Mouse (Mus musculus) kidney, postnatal 0 days (tissue): Measurements from ENCODE around the gene Pard3. TPM values are rescaled to one million over a fixed set of nuclear protein-coding genes. Genes with fewer than 3 reads are reported as not detected.

ENCODE experiments used
- ATAC-seq: fragments of 200-750 bp; cut with Nextera tagmentation; replicated peaks from 2 replicates; pipeline ENCODE4 v1.8.0; 2017; ENCODE audit warnings: low read depth, moderate number of reproducible peaks, moderate TSS enrichment, moderate library complexity; ENCODE audit not compliant: low FRiP score
- DNase-seq: peaks from one replicate; pipeline ENCODE4 v3.0.0-alpha.2; 2016; ENCODE audit warnings: low spot score
- H3K27ac ChIP-seq: fragments of 300-500 bp; sonication (generic); 2 replicates; pipeline ENCODE4 v1.5.1; 2014; ENCODE audit warnings: mild to moderate bottlenecking
- H3K27me3 ChIP-seq: fragments of 300-500 bp; sonication (generic); 2 replicates; pipeline ENCODE4 v1.6.1; 2014; ENCODE audit warnings: low read length, mixed read lengths; ENCODE audit not compliant: insufficient read depth
- H3K36me3 ChIP-seq: fragments of 300-500 bp; sonication (generic); 2 replicates; pipeline ENCODE4 v1.6.1; 2014; ENCODE audit warnings: low read length, mixed read lengths; ENCODE audit not compliant: insufficient read depth
- H3K4me1 ChIP-seq: fragments of 300-500 bp; sonication (generic); replicated peaks from 2 replicates; pipeline ENCODE4 v1.6.1; 2014; ENCODE audit warnings: antibody characterized with exemption, low read length, mixed read lengths; ENCODE audit not compliant: insufficient read depth
- H3K4me2 ChIP-seq: fragments of 300-500 bp; sonication (generic); 2 replicates; pipeline ENCODE4 v1.6.1; 2014; ENCODE audit warnings: mild to moderate bottlenecking, low read length, moderate library complexity, mixed read lengths
- H3K4me3 ChIP-seq: fragments of 300-500 bp; sonication (generic); replicated peaks from 2 replicates; pipeline ENCODE4 v1.5.1; 2014; ENCODE audit warnings: low read depth, low read length
- H3K9ac ChIP-seq: fragments of 300-500 bp; sonication (generic); 2 replicates; pipeline ENCODE4 v1.6.1; 2014; ENCODE audit warnings: low read depth, low read length
- H3K9me3 ChIP-seq: fragments of 300-500 bp; sonication (generic); replicated peaks from 2 replicates; pipeline ENCODE4 v1.6.1; 2016; ENCODE audit warnings: low read length, inconsistent platforms, mixed read lengths
- CTCF ChIP-seq: IDR thresholded peaks from 2 replicates; pipeline ENCODE4 v1.5.1; 2016; ENCODE audit warnings: antibody characterized with exemption, low read depth, mild to moderate bottlenecking, moderate library complexity
- whole genome bisulfite sequencing: fragments of 180-500 bp; shearing (Covaris S2); extraction: QIAGEN DNeasy Blood & Tissue Kit; methylation state at CpG from one replicate; pipeline ENCODE4 v1.1.7; 2014; 5-methylcytosine and 5-hydroxymethylcytosine counted together
- polyA plus RNA-seq: library from polyadenylated mRNA; unstranded; fragments of >200 nt; fragmentation: Nextera tagmentation; extraction: Ambion mirVana; gene quantifications from 2 replicates; pipeline ENCODE4 v1.2.1, GENCODE M21; 2015

Pard3 gene
- polyA plus RNA-seq, 1 experiment from 2014 or later, result 23.1 TPM

- H3K9me3 ChIP-seq, result no peaks in the 10 kb centered on the region
- TF ChIP-seq CTCF, result no peak
- 64% methylated on average over 5 of the region's 5 CpGs for WGBS
- no peak overlapping the region for H3K9ac ChIP-seq
- no peak overlapping the region for H3K4me2 ChIP-seq
- H3K4me3 ChIP-seq, result no peak overlapping the region
- ATAC-seq (no peak), DNase-seq (no peak)
- no peaks in the 10 kb centered on the region for H3K27me3 ChIP-seq
- H3K27ac ChIP-seq, result no peak overlapping the region
- no peaks in the 10 kb centered on the region for H3K4me1 ChIP-seq
- no peaks in the 10 kb centered on the region for H3K36me3 ChIP-seq
Measured at GRCm38 (mm10) chr8:127049996-127050395, 13.7 kb upstream of the Pard3 start.

GRCm38 (mm10) chr8:127052132-127052531 is 11.6 kb upstream of the Pard3 start:
- no peaks in the 10 kb centered on the region for H3K27me3 ChIP-seq
- H3K36me3 ChIP-seq, result no peaks in the 10 kb centered on the region
- no peak for TF ChIP-seq CTCF
- no peak for DNase-seq
- H3K4me3 ChIP-seq, result no peak overlapping the region
- ATAC-seq, result no peak
- H3K4me1 ChIP-seq, result no peaks in the 10 kb centered on the region
- H3K27ac ChIP-seq, result no peak overlapping the region
- no peak overlapping the region for H3K9ac ChIP-seq
- H3K4me2 ChIP-seq, result no peak overlapping the region
- 72% methylated on average over 10 of the region's 10 CpGs for WGBS
- no peaks in the 10 kb centered on the region for H3K9me3 ChIP-seq

- Histone ChIP-seq H3K4me2 (no peak overlapping the region), H3K27me3 (no peaks in the 10 kb centered on the region), H3K27ac (no peak overlapping the region), H3K36me3 (no peaks in the 10 kb centered on the region), H3K4me1 (no peaks in the 10 kb centered on the region), H3K9me3 (no peaks in the 10 kb centered on the region), H3K9ac (no peak overlapping the region), H3K4me3 (no peak overlapping the region)
- no peak for TF ChIP-seq CTCF
- WGBS, result 57% methylated on average over 4 of the region's 4 CpGs
- DNase-seq (no peak), ATAC-seq (no peak)
Measured at GRCm38 (mm10) chr8:127055081-127055480, 8.6 kb upstream of the Pard3 start.

- H3K36me3 ChIP-seq, result no peaks in the 10 kb centered on the region
- H3K4me1 ChIP-seq, result no peaks in the 10 kb centered on the region
- H3K9ac ChIP-seq, result no peak overlapping the region
- no peak overlapping the region for H3K27ac ChIP-seq
- H3K4me2 ChIP-seq, result no peak overlapping the region
- no peak overlapping the region for H3K4me3 ChIP-seq
- no peaks in the 10 kb centered on the region for H3K9me3 ChIP-seq
- DNase-seq, result no peak
- 87% methylated on average over 2 of the region's 2 CpGs for WGBS
- no peaks in the 10 kb centered on the region for H3K27me3 ChIP-seq
- no peak for ATAC-seq
- TF ChIP-seq CTCF, result no peak
Measured at GRCm38 (mm10) chr8:127058759-127059158, 4.9 kb upstream of the Pard3 start.

- H3K9me3 ChIP-seq, result no peaks in the 10 kb centered on the region
- H3K4me2 ChIP-seq, result no peak overlapping the region
- H3K36me3 ChIP-seq, result no peaks in the 10 kb centered on the region
- no peak overlapping the region for H3K4me3 ChIP-seq
- DNase-seq, result peak; percentile 31
- no peaks in the 10 kb centered on the region for H3K4me1 ChIP-seq
- no peak for ATAC-seq
- 49% methylated on average over 2 of the region's 2 CpGs for WGBS
- no peak for TF ChIP-seq CTCF
- H3K27me3 ChIP-seq, result no peaks in the 10 kb centered on the region
- H3K9ac ChIP-seq, result no peak overlapping the region
- H3K27ac ChIP-seq, result no peak overlapping the region
Measured at GRCm38 (mm10) chr8:127059826-127060225, 3.9 kb upstream of the Pard3 start.

- no peak for TF ChIP-seq CTCF
- ATAC-seq, result peak; percentile 72
Measured at GRCm38 (mm10) chr8:127064361-127065112, 844 bp downstream of the Pard3 start.

More at GRCm38 (mm10) chr8:127064361-127065112, 844 bp downstream of the Pard3 start:
- Histone ChIP-seq H3K4me1 (0 out of 2 replicates have a peak, but pooled peaks cover 7% of the 10 kb centered on the region), H3K4me2 (peak overlapping the region; percentile 71), H3K36me3 (no peaks in the 10 kb centered on the region), H3K27ac (peak overlapping the region; percentile 97), H3K27me3 (no peaks in the 10 kb centered on the region), H3K9me3 (no peaks in the 10 kb centered on the region), H3K4me3 (peak overlapping the region; percentile 86), H3K9ac (peak overlapping the region; percentile 95)
- peak; percentile 62 for DNase-seq
- under 1% methylated on average over 66 of the region's 80 CpGs for WGBS
